Mouse (Mus musculus) lung, postnatal 0 days (tissue): ENCODE data around the gene Col9a3.
A peak's percentile ranks its signal among the peaks of the same experiment; 100 is the strongest.

ENCODE experiments used
- CTCF ChIP-seq: IDR thresholded peaks from 2 replicates; pipeline ENCODE4 v1.5.1; 2016; ENCODE audit warnings: antibody characterized with exemption, mild to moderate bottlenecking
- EP300 ChIP-seq: IDR thresholded peaks from 2 replicates; pipeline ENCODE4 v1.6.1; 2016; ENCODE audit warnings: antibody characterized with exemption, mild to moderate bottlenecking, control low read depth

- peak; percentile 35 for TF ChIP-seq CTCF
- TF ChIP-seq EP300 = no peak
These were observed 42.4 kb upstream of the Col9a3 start for GRCm38 (mm10) chr2:180555219-180555618.
